Mouse (Mus musculus) layer of hippocampus, postnatal 10 days (tissue): ENCODE results near the gene 1810010H24Rik. TPM values are rescaled to one million over a fixed set of nuclear protein-coding genes. Genes with fewer than 3 reads are reported as not detected.
"Not testable (repeated sequence)": the region's sequence is repeated elsewhere in the genome, so short reads cannot be mapped to it uniquely, and the experiment has no call there.

Experiments used
- DNase-seq, 2 experiments: peaks; one replicate each; pipeline ENCODE4 v3.0.0; 2021; ENCODE audit warnings: low spot score in 2 of 2
- long read RNA-seq: library from polyadenylated mRNA; stranded (forward); transcript quantifications from one replicate; pipeline ENCODE4 v2.0.0, GENCODE M21; 2023
- total RNA-seq, 2 experiments: library from RNA; stranded (reverse); gene quantifications; 2 replicates each; pipeline ENCODE4 v1.2.3; 2021

Gene 1810010H24Rik
- total RNA-seq: 1 to 10 TPM; 3.0 to 3.9 TPM
- long read RNA-seq, partial matches to known transcripts: 10 of 13 reads
- long read RNA-seq, other reads (novel, unspliced or antisense): 3 of 13 reads

GRCm38 (mm10) chr11:107025411-107026321 is at the start of gene 1810010H24Rik:
1810010H24Rik (plus strand) TSS chr11:107025681.
- DNase-seq: no peak

GRCm38 (mm10) chr11:106976194-106976593 is 49.3 kb upstream of the 1810010H24Rik start:
- no peak for DNase-seq

GRCm38 (mm10) chr11:106980455-106980854 is 45.0 kb upstream of the 1810010H24Rik start:
- DNase-seq: peak; percentile 48 to 66

- DNase-seq: no peak
These were observed 43.7 kb upstream of the 1810010H24Rik start for GRCm38 (mm10) chr11:106981787-106982186.

GRCm38 (mm10) chr11:106982351-106982750 is 43.1 kb upstream of the 1810010H24Rik start:
- DNase-seq: no peak

GRCm38 (mm10) chr11:106985979-106986604 is 39.4 kb upstream of the 1810010H24Rik start:
- not testable (repeated sequence) for DNase-seq

GRCm38 (mm10) chr11:106987384-106987783 is 38.1 kb upstream of the 1810010H24Rik start:
- DNase-seq: no peak

GRCm38 (mm10) chr11:106994246-106995085 is 31.0 kb upstream of the 1810010H24Rik start:
- DNase-seq: no peak

- DNase-seq: not testable (repeated sequence)
These were observed 29.0 kb upstream of the 1810010H24Rik start for GRCm38 (mm10) chr11:106996492-106996891.

GRCm38 (mm10) chr11:106997976-106998375 is 27.5 kb upstream of the 1810010H24Rik start:
- no peak for DNase-seq

GRCm38 (mm10) chr11:106998651-106999150 is 26.8 kb upstream of the 1810010H24Rik start:
- no peak for DNase-seq

GRCm38 (mm10) chr11:106999151-106999948 is 26.1 kb upstream of the 1810010H24Rik start, which contains the start of gene Kpna2:
Kpna2 (minus strand) TSS chr11:106999541.
- DNase-seq: peak; percentile 88 to 92

GRCm38 (mm10) chr11:106999949-107000513 is 25.4 kb upstream of the 1810010H24Rik start:
- DNase-seq: no peak

GRCm38 (mm10) chr11:107001760-107002675 is 23.5 kb upstream of the 1810010H24Rik start:
- no peak for DNase-seq

GRCm38 (mm10) chr11:107005538-107005937 is 19.9 kb upstream of the 1810010H24Rik start:
- DNase-seq: no peak

- DNase-seq: no peak
These were observed 15.0 kb upstream of the 1810010H24Rik start for GRCm38 (mm10) chr11:107010447-107010846.

GRCm38 (mm10) chr11:107011171-107011570 is 14.3 kb upstream of the 1810010H24Rik start:
- DNase-seq: no peak

- DNase-seq: no peak
These were observed 13.7 kb upstream of the 1810010H24Rik start for GRCm38 (mm10) chr11:107011669-107012323.
